Mouse (Mus musculus) embryo, embryonic 11 days (tissue): ENCODE results near the gene Sel1l.
A peak's percentile ranks its signal among the peaks of the same experiment; 100 is the strongest.

Experiments used
- DNase-seq: peaks from one replicate; pipeline ENCODE4 v3.0.0-alpha.2; 2015

The Sel1l gene

GRCm38 (mm10) chr12:91776342-91776741 is 72.6 kb downstream of the Sel1l start:
- no peak for DNase-seq

- no peak for DNase-seq
Observed at GRCm38 (mm10) chr12:91774811-91775284, 74.1 kb downstream of the Sel1l start.

GRCm38 (mm10) chr12:91768871-91769270 is 80.1 kb downstream of the Sel1l start:
- no peak for DNase-seq

GRCm38 (mm10) chr12:91768176-91768575 is 80.8 kb downstream of the Sel1l start:
- no peak for DNase-seq

- peak; percentile 69 for DNase-seq
Observed at GRCm38 (mm10) chr12:91766338-91767107, 82.4 kb downstream of the Sel1l start.

GRCm38 (mm10) chr12:91765504-91765903 is 83.5 kb downstream of the Sel1l start:
- no peak for DNase-seq

GRCm38 (mm10) chr12:91765054-91765453 is 83.9 kb downstream of the Sel1l start:
- DNase-seq: peak; percentile 36

GRCm38 (mm10) chr12:91764471-91764870 is 84.5 kb downstream of the Sel1l start:
- peak; percentile 32 for DNase-seq

GRCm38 (mm10) chr12:91759836-91760235 is 89.1 kb downstream of the Sel1l start:
- DNase-seq: no peak

- no peak for DNase-seq
Observed at GRCm38 (mm10) chr12:91757854-91758562, 90.9 kb downstream of the Sel1l start.

- DNase-seq: peak; percentile 31
Observed at GRCm38 (mm10) chr12:91756562-91757166, 92.3 kb downstream of the Sel1l start.
